Mouse (Mus musculus) adrenal gland (tissue): ENCODE results near the gene Gm2174.

Experiments used
- intact Hi-C: fragments of 180-260 bp; cut with DNase I; formaldehyde crosslinking; loops from one replicate; pipeline ENCODE4 v1.15.1; 2025

Gm2174 gene

DNA sequence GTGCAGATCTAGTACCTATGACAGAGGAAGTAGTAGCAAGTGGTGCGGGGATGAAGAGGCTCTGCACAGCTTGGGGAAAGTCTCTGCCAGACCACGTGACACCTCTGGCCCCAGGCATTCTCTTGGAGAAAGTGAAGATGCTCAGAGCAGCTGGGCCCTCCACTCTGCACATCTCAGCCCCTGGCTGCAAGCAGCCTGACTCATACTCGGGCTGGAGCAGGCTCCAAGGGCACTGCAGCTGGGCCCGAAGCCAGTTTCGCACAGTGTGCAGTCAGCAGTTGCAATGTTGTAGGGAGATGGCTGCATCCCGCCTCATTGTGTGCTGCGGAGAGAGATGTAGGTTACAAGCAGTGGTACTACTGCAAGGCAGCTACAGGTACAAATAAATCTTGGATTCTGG lies 49.5 kb downstream of the Gm2174 start:
- intact Hi-C loops, result no loop called here
